Comparison of ENCODE assay signal across 27 mouse cellular contexts in genomic region chr3:20136868-20137581, GRCm38 (mm10). TPM values are rescaled to one million over a fixed set of nuclear protein-coding genes. Genes with fewer than 3 reads are reported as not detected.
DNase-seq lines count a peak whose midpoint lies in the region; ATAC-seq and TF ChIP-seq lines count a peak whose summit lies in the region.
"Had no signal": no experiment of that assay in that cellular context is flagged by ENCODE, and none has a peak within 500 bp of the region (broad histone marks: within the 10 kb centered on the region; RNA-seq: fewer than 3 reads in every experiment).

No protein-coding gene starts in this region.

- WGBS in heart, embryonic 14.5 days, result 67% methylated on average over 9 of the region's 9 CpGs

- no peak for ATAC-seq in heart, embryonic 14.5 days (ENCODE audit: insufficient number of reproducible peaks, insufficient read depth, low FRiP score, low read depth)
- ATAC-seq in common myeloid progenitor, adult 5-6 weeks (replicated peaks; ENCODE audit: low read depth, poor library complexity, severe bottlenecking), result peak; percentile 86
- ATAC-seq: forebrain, embryonic 14.5 days; inflammation-experienced regulatory T-cells, adult 6 months; midbrain, embryonic 13.5 days had no signal

- H3K4me3 ChIP-seq in gastrocnemius, adult 2 months, result no peak overlapping the region
- no peak overlapping the region for H3K4me3 ChIP-seq in heart, embryonic 14.5 days (ENCODE audit: control insufficient read depth in 1 of 2, insufficient read depth in 1 of 2, low read depth in 1 of 2, low read length in 2 of 2)
- H3K4me3 ChIP-seq: embryonic facial prominence, embryonic 10.5 days; embryonic facial prominence, embryonic 15.5 days; midbrain, embryonic 13.5 days; stomach, embryonic 15.5 days had no signal

- H3K36me3 ChIP-seq in heart, embryonic 14.5 days (ENCODE audit: control insufficient read depth, insufficient read depth, low read length), result peaks cover 85% of the 10 kb centered on the region
- H3K36me3 ChIP-seq: embryonic facial prominence, embryonic 10.5 days; embryonic facial prominence, embryonic 15.5 days had no signal

- TF ChIP-seq CTCF in gastrocnemius, adult 2 months (IDR thresholded peaks at IDR 0.05), result no peak

- peak overlapping the region; percentile 36 for H3K9ac ChIP-seq in heart, embryonic 14.5 days (ENCODE audit: low read length)
- H3K9ac ChIP-seq: embryonic facial prominence, embryonic 15.5 days; hindbrain, embryonic 14.5 days; liver, embryonic 14.5 days; midbrain, embryonic 13.5 days; stomach, embryonic 15.5 days had no signal

- H3K4me1 ChIP-seq in heart, embryonic 14.5 days (ENCODE audit: control insufficient read depth in 2 of 2, insufficient read depth in 2 of 2, low read length in 2 of 2), result peaks cover 22 to 69% of the 10 kb centered on the region in 2 experiments
- H3K4me1 ChIP-seq: embryonic facial prominence, embryonic 15.5 days; midbrain, embryonic 13.5 days; stomach, embryonic 15.5 days had no signal

- peak overlapping the region; percentile 89 for H3K27ac ChIP-seq in gastrocnemius, adult 2 months
- peak overlapping the region; percentile 28 to 73 for H3K27ac ChIP-seq in heart, embryonic 14.5 days (replicated peaks in 1 of 2; ENCODE audit: control insufficient read depth in 1 of 2, insufficient read depth in 1 of 2, low read depth in 2 of 2, low read length in 2 of 2)
- H3K27ac ChIP-seq: embryonic facial prominence, embryonic 10.5 days; embryonic facial prominence, embryonic 15.5 days; hindbrain, embryonic 14.5 days; liver, embryonic 14.5 days; midbrain, embryonic 13.5 days; stomach, embryonic 15.5 days had no signal

- intact Hi-C loops in gastrocnemius, adult 2 months (cut with DNase I), result no loop called here
- intact Hi-C loops in gastrocnemius, postnatal 14 days (cut with DNase I; ENCODE audit: low total_unique reads), result no loop called here
- intact Hi-C loops in heart, postnatal 25 days (cut with DNase I), result no loop called here

- H3K4me2 ChIP-seq in heart, embryonic 14.5 days (ENCODE audit: low read length), result no peak overlapping the region
- H3K4me2 ChIP-seq: embryonic facial prominence, embryonic 15.5 days; hindbrain, embryonic 14.5 days; midbrain, embryonic 13.5 days; stomach, embryonic 15.5 days had no signal

- DNase-seq in gastrocnemius, adult 2 months, result no peak
- no peak for DNase-seq in gastrocnemius, postnatal 14 days
- no peak for DNase-seq in heart, postnatal 25 days (ENCODE audit: low spot score)
- peak; percentile 74 for DNase-seq in 416B (ENCODE audit: low read depth)
- no peak for DNase-seq in ovary, adult 18-20 months (ENCODE audit: low spot score)
- DNase-seq in frontal cortex, postnatal 14 days (ENCODE audit: low spot score in 2 of 2), result no peak
- DNase-seq: adrenal gland, postnatal 25 days; cerebellum, adult 18-20 months; cerebellum, postnatal 10 days; kidney, adult 11 months; kidney, postnatal 14 days; layer of hippocampus, adult 9-11 months; liver; lung, adult 2 months; lung, postnatal 14 days; retina, postnatal 1 day; right cerebral cortex, postnatal 25 days had no signal

- no peaks in the 10 kb centered on the region for H3K27me3 ChIP-seq in heart, embryonic 14.5 days (ENCODE audit: control insufficient read depth, insufficient read depth, low read length)
- H3K27me3 ChIP-seq: embryonic facial prominence, embryonic 15.5 days; midbrain, embryonic 13.5 days; stomach, embryonic 15.5 days had no signal

- H3K9me3 ChIP-seq in heart, embryonic 14.5 days (ENCODE audit: control insufficient read depth, low read length), result no peaks in the 10 kb centered on the region
- H3K9me3 ChIP-seq: embryonic facial prominence, embryonic 10.5 days; embryonic facial prominence, embryonic 15.5 days; midbrain, embryonic 13.5 days; stomach, embryonic 15.5 days had no signal

RNA-seq across cellular contexts. Expression of gene Gyg, which starts 18.1 kb away (rescaled TPM):
- total RNA-seq in gastrocnemius, adult 2 months (2021), result 100 to 1,000 TPM; 437 to 466 TPM
- total RNA-seq in gastrocnemius, postnatal 14 days (2021), result 100 to 1,000 TPM; 201 to 205 TPM
- 778 and 797 TPM in 2 replicates for polyA plus RNA-seq in heart, embryonic 14.5 days (2014; fragmentation: Nextera tagmentation; extraction: Ambion mirVana)
- 100 to 1,000 TPM; 145 to 158 TPM for total RNA-seq in heart, postnatal 25 days (2021)
- 23.8 and 34.1 TPM in 2 replicates for total RNA-seq in common myeloid progenitor, adult 5-6 weeks (2017)
